Mouse (Mus musculus) liver, embryonic 16.5 days (tissue): ENCODE measurements around the gene Msl1. TPM values are rescaled to one million over a fixed set of nuclear protein-coding genes. Genes with fewer than 3 reads are reported as not detected.

Experiments used
- ATAC-seq: fragments of 200-750 bp; cut with Nextera tagmentation; 2 replicates; pipeline ENCODE4 v1.8.0; 2017; ENCODE audit warnings: low read depth, mild to moderate bottlenecking, moderate number of reproducible peaks, moderate library complexity
- H3K27ac ChIP-seq: fragments of 300-500 bp; sonication (generic); 2 replicates; pipeline ENCODE4 v1.5.1; 2014; ENCODE audit warnings: mild to moderate bottlenecking, low read length
- H3K27me3 ChIP-seq: fragments of 300-500 bp; sonication (generic); 2 replicates; pipeline ENCODE4 v1.6.1; 2014; ENCODE audit warnings: low read depth, low read length, mixed read lengths; ENCODE audit not compliant: control insufficient read depth, insufficient read depth
- H3K36me3 ChIP-seq: fragments of 300-500 bp; sonication (generic); 2 replicates; pipeline ENCODE4 v1.6.1; 2014; ENCODE audit warnings: mild to moderate bottlenecking; ENCODE audit not compliant: control insufficient read depth, insufficient read depth
- H3K4me1 ChIP-seq: fragments of 300-500 bp; sonication (generic); 2 replicates; pipeline ENCODE4 v1.6.1; 2014; ENCODE audit warnings: low read depth, low read length, mixed read lengths; ENCODE audit not compliant: control insufficient read depth
- H3K4me2 ChIP-seq: fragments of 300-500 bp; sonication (generic); 2 replicates; pipeline ENCODE4 v1.6.1; 2014; ENCODE audit warnings: low read depth, low read length, mixed read lengths
- H3K4me3 ChIP-seq: fragments of 300-500 bp; sonication (generic); 2 replicates; pipeline ENCODE4 v1.5.1; 2014; ENCODE audit warnings: low read depth, mild to moderate bottlenecking, low read length
- H3K9ac ChIP-seq: fragments of 300-500 bp; sonication (generic); 2 replicates; pipeline ENCODE4 v1.6.1; 2014; ENCODE audit warnings: low read depth, low read length
- H3K9me3 ChIP-seq: fragments of 300-500 bp; sonication (generic); replicated peaks from 2 replicates; pipeline ENCODE4 v1.6.1; 2016; ENCODE audit warnings: low read length; ENCODE audit not compliant: control insufficient read depth
- WGBS: fragments of 180-500 bp; shearing (Covaris S2); extraction: QIAGEN DNeasy Blood & Tissue Kit; methylation state at CpG from one replicate; pipeline ENCODE4 v1.1.7; 2014; ENCODE audit not compliant: insufficient replicate concordance; 5-methylcytosine and 5-hydroxymethylcytosine counted together
- polyA plus RNA-seq: library from polyadenylated mRNA; unstranded; fragments of >200 nt; fragmentation: Nextera tagmentation; extraction: Ambion mirVana; gene quantifications from 2 replicates; pipeline ENCODE4 v1.2.1, GENCODE M21; 2015

Msl1 gene
- polyA plus RNA-seq, 1 experiment from 2014 or later, result 5.3 TPM

DNA sequence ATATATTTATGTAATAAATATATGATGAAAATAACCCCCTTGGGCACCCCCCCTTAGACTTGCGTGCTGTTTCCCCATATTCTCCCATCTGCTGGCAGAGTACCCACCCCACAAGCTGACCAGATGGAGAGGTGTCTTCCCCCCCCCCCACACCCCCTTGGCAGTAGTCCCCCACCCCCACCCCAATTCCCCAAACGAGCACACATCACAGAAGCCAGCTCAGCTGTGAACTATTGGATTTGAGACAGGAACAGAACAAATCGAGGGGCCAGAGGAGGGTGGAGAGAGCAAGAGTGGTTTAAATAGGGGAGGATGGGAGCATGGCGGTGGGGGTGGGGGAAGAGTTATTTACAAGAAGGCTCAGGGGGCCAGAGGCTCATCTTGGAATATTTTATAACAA is 27.6 kb upstream of the Msl1 start:
- H3K4me1 ChIP-seq, result peaks cover 72% of the 10 kb centered on the region

DNA sequence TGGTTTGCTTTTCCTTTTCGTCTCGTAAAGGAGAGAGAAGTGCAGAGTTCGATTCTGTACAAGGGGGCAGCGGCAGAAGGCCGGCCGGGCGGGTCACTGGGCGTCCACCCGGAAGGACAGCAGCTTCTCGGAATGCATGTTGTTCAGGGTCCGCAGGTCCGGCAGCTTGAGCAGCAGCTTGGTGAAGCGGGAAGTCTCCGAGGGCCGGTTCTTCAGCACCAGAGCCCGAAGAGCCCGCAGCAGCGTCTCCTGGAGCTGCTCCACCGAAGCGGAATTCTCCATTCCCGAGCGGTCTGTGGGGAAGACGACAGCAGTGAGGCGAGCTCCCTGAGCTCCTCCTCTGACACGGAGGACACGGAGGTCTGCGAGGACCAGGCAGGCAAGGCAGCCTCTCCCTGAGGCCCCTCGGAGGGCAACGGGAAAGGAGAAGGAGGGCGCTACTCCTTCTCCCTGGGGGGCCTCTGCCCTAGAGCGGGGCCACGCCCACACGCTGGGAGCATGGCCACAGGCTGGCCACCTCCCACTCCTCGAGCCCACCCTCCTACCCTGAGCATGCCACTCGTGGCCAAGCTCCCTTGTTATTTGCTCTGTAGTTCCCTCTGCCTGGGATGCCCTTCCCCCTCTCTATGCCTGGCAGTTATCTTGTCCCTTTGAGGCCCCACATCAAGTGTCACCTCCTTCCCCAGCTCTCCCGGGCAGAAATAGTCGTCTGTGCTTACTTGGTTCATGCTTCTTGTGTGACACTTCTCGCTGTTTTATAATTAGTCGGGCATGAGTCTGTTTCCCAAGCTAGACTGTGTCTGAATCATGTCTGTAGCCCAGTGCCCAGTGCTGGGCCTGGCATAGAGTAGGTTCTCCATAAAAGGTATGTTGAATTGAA is 26.9 kb upstream of the Msl1 start:
- peak overlapping the region; percentile 89 for H3K27ac ChIP-seq
- peaks cover 76% of the 10 kb centered on the region for H3K4me1 ChIP-seq
- H3K9me3 ChIP-seq, result no peaks in the 10 kb centered on the region
- peak overlapping the region; percentile 58 for H3K4me3 ChIP-seq
- 25% methylated on average over 39 of the region's 39 CpGs for WGBS
- H3K9ac ChIP-seq, result peak overlapping the region; percentile 69
- no peaks in the 10 kb centered on the region for H3K27me3 ChIP-seq
- peak; percentile 61 for ATAC-seq
- peaks cover 5% of the 10 kb centered on the region; the same call in 1 of the 2 replicates for H3K36me3 ChIP-seq
- peak overlapping the region; percentile 80 for H3K4me2 ChIP-seq

More for the DNA sequence above, 27.6 kb upstream of the Msl1 start:
- Histone ChIP-seq H3K9ac (peak overlapping the region; percentile 69), H3K4me2 (peak overlapping the region; percentile 80), H3K27ac (peak overlapping the region; percentile 89), H3K36me3 (peaks cover 7% of the 10 kb centered on the region; the same call in 1 of the 2 replicates), H3K27me3 (no peaks in the 10 kb centered on the region), H3K9me3 (no peaks in the 10 kb centered on the region), H3K4me3 (peak overlapping the region; percentile 58)
- ATAC-seq, result no peak
- WGBS, result 12% methylated on average over 4 of the region's 4 CpGs

DNA sequence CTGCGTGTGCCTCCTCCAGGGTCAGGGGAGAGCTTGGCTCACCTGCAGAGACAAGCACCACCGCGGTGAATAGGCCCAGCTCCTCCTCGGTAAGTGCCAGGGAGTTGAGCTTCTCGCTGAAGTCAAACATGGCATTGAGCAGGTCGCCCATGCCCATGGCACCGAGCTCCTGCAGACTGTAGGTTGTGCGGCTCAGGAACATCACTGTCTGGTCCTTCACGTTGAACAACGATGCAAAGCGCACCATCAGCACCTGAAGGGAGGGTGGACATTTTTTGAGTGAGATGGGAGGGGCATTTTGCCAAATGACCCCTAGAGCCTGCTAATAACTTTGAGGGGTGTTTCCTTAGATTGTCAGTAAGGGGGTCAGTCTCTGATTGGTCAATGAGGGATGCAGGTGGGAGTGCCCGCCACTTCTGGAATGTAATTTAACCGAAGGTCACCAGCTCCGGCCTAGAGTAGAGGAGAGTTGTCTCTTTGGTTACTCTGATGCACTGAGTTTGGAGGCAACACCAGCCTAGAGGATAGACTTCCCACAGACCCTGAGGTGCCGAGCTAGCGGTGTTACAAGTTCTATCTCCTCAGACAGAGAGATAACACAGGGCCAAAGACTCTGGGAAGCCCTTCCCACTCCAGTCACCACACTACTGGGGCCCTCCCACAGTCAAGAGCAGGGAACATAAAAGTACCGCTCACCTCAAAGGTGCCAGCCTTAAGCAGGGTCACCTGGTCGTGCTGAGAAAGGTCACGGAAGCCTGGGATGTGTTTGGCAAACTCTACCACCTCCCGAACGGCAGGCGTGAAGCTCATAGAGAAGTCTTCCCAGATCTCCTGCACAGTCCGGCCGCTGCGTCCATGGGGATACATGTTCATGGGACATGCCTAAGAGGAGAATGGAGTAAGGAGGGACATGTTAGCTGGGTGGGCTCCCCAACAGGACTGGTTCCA is 26.0 kb upstream of the Msl1 start:
- Histone ChIP-seq H3K9ac (peak overlapping the region; percentile 69), H3K27ac (peak overlapping the region; percentile 89), H3K4me3 (peak overlapping the region; percentile 58), H3K27me3 (no peaks in the 10 kb centered on the region), H3K36me3 (0 out of 2 replicates have a peak, but pooled peaks cover 3% of the 10 kb centered on the region), H3K9me3 (no peaks in the 10 kb centered on the region), H3K4me1 (peaks cover 82% of the 10 kb centered on the region), H3K4me2 (peak overlapping the region; percentile 80)
- WGBS, result 62% methylated on average over 25 of the region's 25 CpGs
- no peak for ATAC-seq

DNA sequence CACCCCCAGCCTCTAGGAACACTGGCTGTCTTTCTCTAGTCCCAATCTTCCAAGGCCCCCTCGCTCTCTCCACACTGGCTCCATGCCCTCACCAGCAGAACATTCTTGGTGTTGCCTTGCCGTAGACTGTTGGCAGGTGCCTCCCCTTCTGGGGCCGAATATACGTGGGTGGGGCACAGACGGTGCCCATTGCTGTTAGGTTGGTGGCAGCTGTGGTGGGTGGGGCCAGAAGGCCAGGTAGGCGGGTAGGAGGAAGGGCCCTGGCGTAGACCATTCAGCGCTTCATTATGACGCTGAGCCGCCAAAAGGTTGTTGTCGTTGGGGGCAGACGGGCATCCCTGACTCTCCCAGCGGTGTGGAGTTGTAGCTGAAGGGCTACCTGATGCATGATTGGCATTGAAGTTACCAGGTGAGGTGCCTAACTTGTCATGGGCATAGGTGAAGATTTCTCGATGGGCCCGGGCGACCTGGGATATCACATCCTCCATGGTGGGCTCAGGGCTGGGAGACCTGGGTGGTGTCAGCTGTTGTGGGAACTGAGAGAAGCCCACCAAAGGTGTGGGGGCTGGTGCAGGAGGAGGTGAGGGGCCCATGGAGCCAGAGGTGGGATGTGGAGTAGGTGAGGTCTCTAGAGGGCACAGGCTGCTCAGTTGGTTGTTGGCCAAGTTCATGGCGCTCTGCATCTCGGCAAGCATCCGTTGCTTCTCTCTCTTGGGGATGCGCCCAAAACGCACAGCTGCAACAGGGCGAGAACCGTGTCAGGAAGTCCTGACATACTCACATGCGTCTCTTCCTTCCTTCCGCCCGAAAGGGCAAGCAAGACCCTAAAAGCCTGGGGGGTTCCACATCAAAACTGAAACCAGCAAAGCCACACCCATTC is 25.0 kb upstream of the Msl1 start:
- Histone ChIP-seq H3K4me1 (peaks cover 89% of the 10 kb centered on the region), H3K36me3 (no peaks in the 10 kb centered on the region), H3K4me3 (no peak overlapping the region), H3K4me2 (no peak overlapping the region), H3K27ac (no peak overlapping the region; the same call in 1 of the 2 replicates), H3K9ac (no peak overlapping the region), H3K9me3 (no peaks in the 10 kb centered on the region), H3K27me3 (no peaks in the 10 kb centered on the region)
- ATAC-seq, result no peak
- WGBS, result 82% methylated on average over 26 of the region's 26 CpGs

DNA sequence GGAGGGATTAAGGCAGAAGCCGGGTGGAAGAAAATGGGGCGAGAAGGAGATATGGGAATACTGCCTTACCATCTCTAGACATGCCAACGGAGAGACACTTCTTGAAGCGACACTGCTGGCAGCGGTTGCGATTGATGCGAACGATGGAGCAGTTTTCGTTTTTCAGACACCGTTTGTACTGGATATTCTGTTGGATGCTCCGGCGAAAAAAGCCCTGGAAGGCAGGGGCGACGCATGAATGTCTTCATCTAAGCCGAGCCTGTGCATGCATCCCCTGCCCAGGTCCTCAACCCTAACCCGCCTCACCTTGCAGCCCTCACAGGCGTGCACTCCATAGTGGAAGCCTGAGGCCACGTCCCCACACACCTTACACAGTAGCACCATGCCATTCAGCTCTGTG is 24.2 kb upstream of the Msl1 start:
- no peaks in the 10 kb centered on the region for H3K27me3 ChIP-seq
- H3K9me3 ChIP-seq, result no peaks in the 10 kb centered on the region
- H3K36me3 ChIP-seq, result no peaks in the 10 kb centered on the region
- H3K4me1 ChIP-seq, result peaks cover 90% of the 10 kb centered on the region
- H3K27ac ChIP-seq, result no peak overlapping the region
- H3K4me3 ChIP-seq, result no peak overlapping the region
- 88% methylated on average over 18 of the region's 18 CpGs for WGBS
- H3K4me2 ChIP-seq, result no peak overlapping the region
- no peak for ATAC-seq
- H3K9ac ChIP-seq, result no peak overlapping the region

DNA sequence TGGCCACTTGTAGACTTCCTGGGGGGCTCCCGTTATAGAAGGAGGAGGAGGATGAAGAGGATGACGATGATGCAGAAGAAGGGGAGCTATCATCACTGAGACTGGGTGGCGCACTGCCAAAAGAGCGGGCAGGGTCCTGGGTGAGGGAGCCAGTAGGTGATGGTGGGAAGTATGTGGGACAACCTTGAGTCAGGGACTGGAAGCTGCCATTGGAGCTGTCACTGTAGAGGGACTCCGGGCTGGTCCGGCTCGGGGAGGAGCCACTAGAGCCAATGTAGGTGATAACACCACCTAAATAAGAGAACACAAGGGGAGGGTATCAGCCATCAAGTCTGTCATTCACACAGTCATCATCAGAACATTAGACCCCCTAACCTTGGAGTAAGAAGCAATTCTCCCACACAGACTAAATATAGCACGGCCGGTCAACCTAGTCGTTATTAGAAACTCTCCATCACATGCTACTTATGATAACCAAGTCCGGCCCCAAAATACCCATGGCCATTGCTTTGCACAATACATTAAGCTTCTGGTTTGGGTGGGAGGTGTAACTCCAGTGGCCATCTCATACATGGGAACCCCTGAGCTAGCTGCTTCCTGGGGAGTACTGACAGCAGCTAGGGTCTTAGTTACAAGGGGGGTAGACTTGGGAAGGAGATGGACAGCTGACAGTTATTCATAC is 23.3 kb upstream of the Msl1 start:
- WGBS, result 69% methylated on average over 11 of the region's 11 CpGs

DNA sequence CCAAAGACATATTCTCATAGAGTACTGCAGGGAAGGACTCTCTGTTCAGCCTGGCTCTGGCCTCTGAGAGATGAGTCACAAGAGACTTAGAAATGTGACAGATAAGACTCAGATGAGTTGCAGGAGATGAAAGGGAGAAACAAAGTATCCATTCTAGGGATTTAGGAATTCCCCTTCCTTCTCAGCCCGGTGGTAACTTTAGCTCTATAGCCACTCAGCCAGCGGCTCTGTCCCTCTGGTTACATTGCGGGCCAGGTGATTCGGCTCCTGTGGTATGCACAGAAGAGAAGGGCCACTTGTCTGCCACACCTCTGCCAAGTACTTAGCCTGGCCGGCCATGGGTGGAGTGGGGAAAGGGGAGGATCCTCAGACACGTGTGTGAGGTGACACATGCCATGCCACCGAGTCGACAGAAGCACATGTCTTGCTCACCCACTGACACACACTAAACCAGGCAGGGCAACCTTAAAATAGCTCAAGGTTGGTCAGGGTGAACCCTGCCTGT is 22.6 kb upstream of the Msl1 start:
- H3K9ac ChIP-seq, result no peak overlapping the region
- no peaks in the 10 kb centered on the region for H3K9me3 ChIP-seq
- H3K4me2 ChIP-seq, result no peak overlapping the region

More for the DNA sequence above, 23.3 kb upstream of the Msl1 start:
- peak overlapping the region; percentile 11 for H3K27ac ChIP-seq
- ATAC-seq, result no peak
- H3K36me3 ChIP-seq, result no peaks in the 10 kb centered on the region
- H3K4me3 ChIP-seq, result no peak overlapping the region
- H3K4me2 ChIP-seq, result no peak overlapping the region
- H3K4me1 ChIP-seq, result peaks cover 91% of the 10 kb centered on the region
- no peak overlapping the region for H3K9ac ChIP-seq
- H3K27me3 ChIP-seq, result no peaks in the 10 kb centered on the region
- no peaks in the 10 kb centered on the region for H3K9me3 ChIP-seq

More for the DNA sequence above, 22.6 kb upstream of the Msl1 start:
- Histone ChIP-seq H3K4me3 (no peak overlapping the region), H3K27ac (peak overlapping the region; percentile 52), H3K4me1 (peaks cover 89% of the 10 kb centered on the region), H3K36me3 (no peaks in the 10 kb centered on the region), H3K27me3 (no peaks in the 10 kb centered on the region)
- WGBS, result 44% methylated on average over 8 of the region's 8 CpGs
- no peak for ATAC-seq
